Mouse (Mus musculus) hindbrain, embryonic 13.5 days (tissue): ENCODE measurements around the gene Sf3b4. TPM values are rescaled to one million over a fixed set of nuclear protein-coding genes. Genes with fewer than 3 reads are reported as not detected.
"Not testable (repeated sequence)": the region's sequence is repeated elsewhere in the genome, so short reads cannot be mapped to it uniquely, and the experiment has no call there.

Experiments used
- ATAC-seq: fragments of 200-750 bp; cut with Nextera tagmentation; 2 replicates; pipeline ENCODE4 v1.8.0; 2017; ENCODE audit warnings: moderate TSS enrichment; ENCODE audit not compliant: low FRiP score
- H3K27ac ChIP-seq: fragments of 300-500 bp; sonication (generic); 2 replicates; pipeline ENCODE4 v1.5.1; 2015; ENCODE audit warnings: inconsistent platforms, mild to moderate bottlenecking, moderate library complexity
- H3K27me3 ChIP-seq: fragments of 300-500 bp; sonication (generic); 2 replicates; pipeline ENCODE4 v1.6.1; 2015; ENCODE audit warnings: mild to moderate bottlenecking, inconsistent platforms
- H3K36me3 ChIP-seq: fragments of 300-500 bp; sonication (generic); 2 replicates; pipeline ENCODE4 v1.6.1; 2015; ENCODE audit warnings: mild to moderate bottlenecking, inconsistent platforms
- H3K4me1 ChIP-seq: fragments of 300-500 bp; sonication (generic); replicated peaks from 2 replicates; pipeline ENCODE4 v1.6.1; 2015; ENCODE audit warnings: inconsistent platforms
- H3K4me2 ChIP-seq: fragments of 300-500 bp; sonication (generic); 2 replicates; pipeline ENCODE4 v1.6.1; 2015; ENCODE audit warnings: inconsistent platforms, mild to moderate bottlenecking, moderate library complexity
- H3K4me3 ChIP-seq: fragments of 300-500 bp; sonication (generic); 2 replicates; pipeline ENCODE4 v1.5.1; 2015; ENCODE audit warnings: mild to moderate bottlenecking, inconsistent platforms
- H3K9ac ChIP-seq: fragments of 300-500 bp; sonication (generic); 2 replicates; pipeline ENCODE4 v1.6.1; 2015; ENCODE audit warnings: mild to moderate bottlenecking, inconsistent platforms
- H3K9me3 ChIP-seq: fragments of 300-500 bp; sonication (generic); 2 replicates; pipeline ENCODE4 v1.6.1; 2016; ENCODE audit warnings: inconsistent platforms
- WGBS: fragments of 180-500 bp; shearing (Covaris S2); methylation state at CpG from one replicate; pipeline ENCODE4 v1.1.7; 2015; 5-methylcytosine and 5-hydroxymethylcytosine counted together
- polyA plus RNA-seq: library from polyadenylated mRNA; unstranded; fragments of >200 nt; fragmentation: Nextera tagmentation; extraction: Ambion mirVana; gene quantifications from 2 replicates; pipeline ENCODE4 v1.2.1, GENCODE M21; 2015

The Sf3b4 gene
- polyA plus RNA-seq, 1 experiment from 2014 or later: 149 TPM

DNA sequence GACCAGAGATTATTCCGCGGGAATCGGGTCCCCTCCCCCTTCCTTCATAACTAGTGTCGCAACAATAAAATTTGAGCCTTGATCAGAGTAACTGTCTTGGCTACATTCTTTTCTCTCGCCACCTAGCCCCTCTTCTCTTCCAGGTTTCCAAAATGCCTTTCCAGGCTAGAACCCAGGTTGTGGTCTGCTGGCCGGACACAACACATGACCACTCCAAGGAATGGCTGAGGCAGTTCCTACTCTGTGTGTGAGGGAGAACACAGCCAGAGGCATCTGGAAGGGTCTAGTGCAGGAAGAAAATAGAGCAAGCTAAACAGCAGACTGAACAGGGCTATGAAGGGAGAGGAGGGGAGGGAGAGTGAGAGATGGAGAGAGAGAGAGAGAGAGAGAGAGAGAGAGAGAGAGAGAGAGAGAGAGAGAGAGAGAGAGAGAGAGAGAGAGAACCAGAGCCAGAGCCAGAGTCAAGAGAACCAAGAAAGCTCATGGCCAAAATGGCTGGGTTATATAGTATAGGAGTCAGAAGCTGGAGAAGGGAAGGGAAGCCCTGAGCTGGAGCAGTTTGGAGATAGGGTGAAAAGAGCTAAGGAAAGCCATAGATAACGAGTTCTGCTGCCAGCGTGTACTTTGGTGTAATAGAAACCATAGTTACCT lies 26.6 kb downstream of the Sf3b4 start:
- 40% methylated on average over 8 of the region's 8 CpGs for WGBS
- not testable (repeated sequence) for H3K9ac ChIP-seq, H3K4me3 ChIP-seq, ATAC-seq, H3K27me3 ChIP-seq, H3K9me3 ChIP-seq, H3K27ac ChIP-seq
- Histone ChIP-seq H3K36me3 (peaks cover 18% of the 10 kb centered on the region), H3K4me2 (peak overlapping the region; percentile 98; the same call in 1 of the 2 replicates), H3K4me1 (peaks cover 16% of the 10 kb centered on the region)

DNA sequence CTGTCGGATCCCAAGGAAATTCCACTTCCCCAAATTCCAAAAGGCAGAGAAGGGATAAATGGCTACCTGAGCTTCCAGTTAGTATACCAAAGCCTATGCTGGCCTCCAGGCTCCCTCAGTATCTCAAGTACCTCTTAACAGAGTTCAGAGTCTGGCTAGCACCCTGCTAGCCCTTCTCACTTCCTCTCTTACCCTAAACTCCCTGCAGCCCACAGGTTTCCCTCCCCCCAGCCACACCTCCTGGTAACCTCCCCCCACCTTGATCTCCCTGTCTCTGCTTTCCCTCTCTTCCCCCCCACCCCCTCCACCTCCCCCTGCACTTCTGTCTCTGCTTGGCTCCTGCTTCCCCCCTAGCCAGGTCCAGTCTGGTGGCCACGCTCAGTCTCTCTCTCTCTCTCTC lies 27.6 kb downstream of the Sf3b4 start:
- H3K9ac ChIP-seq: no peak overlapping the region
- H3K27ac ChIP-seq: no peak overlapping the region
- 76% methylated on average over 2 of the region's 2 CpGs for WGBS
- H3K4me2 ChIP-seq: no peak overlapping the region
- H3K36me3 ChIP-seq: peaks cover 8% of the 10 kb centered on the region; the same call in 1 of the 2 replicates
- 0 out of 2 replicates have a peak, but pooled peaks cover 4% of the 10 kb centered on the region for H3K27me3 ChIP-seq
- no peak overlapping the region for H3K4me3 ChIP-seq
- H3K9me3 ChIP-seq: no peaks in the 10 kb centered on the region
- peaks cover 16% of the 10 kb centered on the region for H3K4me1 ChIP-seq
- ATAC-seq: no peak

DNA sequence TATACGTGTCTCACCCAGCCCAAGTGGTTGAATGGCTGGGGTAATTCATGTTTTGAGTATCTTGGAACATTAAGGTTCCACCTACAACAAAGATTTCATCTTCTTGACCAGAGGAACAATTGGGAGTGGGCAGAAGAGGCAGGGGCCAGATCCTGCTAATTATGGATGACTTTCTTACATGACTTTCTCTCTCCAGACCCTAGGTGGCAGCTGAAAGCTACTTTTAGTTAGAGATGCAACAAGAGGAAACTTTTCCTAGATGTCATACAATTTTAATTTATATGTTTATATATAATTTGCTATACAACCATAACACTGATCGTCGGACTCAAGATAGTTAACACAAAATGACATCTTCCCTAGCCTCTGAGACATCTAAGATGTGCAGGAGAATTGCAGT lies 35.7 kb downstream of the Sf3b4 start:
- Histone ChIP-seq H3K27ac (no peak overlapping the region), H3K4me3 (no peak overlapping the region), H3K36me3 (no peaks in the 10 kb centered on the region), H3K4me1 (no peaks in the 10 kb centered on the region), H3K9ac (no peak overlapping the region), H3K4me2 (no peak overlapping the region), H3K9me3 (no peaks in the 10 kb centered on the region), H3K27me3 (0 out of 2 replicates have a peak, but pooled peaks cover 1% of the 10 kb centered on the region)
- WGBS: 90% methylated on average over 3 of the region's 3 CpGs
- ATAC-seq: no peak

DNA sequence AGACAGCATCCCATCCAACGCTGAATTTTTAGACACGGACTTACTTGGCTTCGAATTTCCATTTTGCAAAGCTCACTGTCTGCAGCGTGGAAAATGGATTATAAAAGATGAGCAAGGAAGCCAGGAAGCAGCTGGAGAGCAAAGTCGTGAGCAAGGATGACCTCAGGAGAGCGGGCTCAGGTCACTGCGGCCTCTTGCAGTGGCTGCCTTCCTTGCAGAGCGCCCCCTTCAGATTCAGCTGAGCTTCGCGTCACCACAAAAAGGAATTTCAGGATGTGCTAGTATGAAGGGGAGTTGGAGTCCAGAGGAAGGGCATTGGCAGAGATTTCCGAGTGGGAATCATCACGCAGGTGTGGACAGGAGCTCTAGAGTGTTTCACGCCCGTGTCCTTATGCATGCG lies 37.1 kb downstream of the Sf3b4 start:
- Histone ChIP-seq H3K9me3 (no peaks in the 10 kb centered on the region), H3K27ac (no peak overlapping the region), H3K4me1 (no peaks in the 10 kb centered on the region), H3K4me3 (no peak overlapping the region), H3K9ac (no peak overlapping the region), H3K4me2 (no peak overlapping the region), H3K36me3 (no peaks in the 10 kb centered on the region), H3K27me3 (peaks cover 4% of the 10 kb centered on the region; the same call in 1 of the 2 replicates)
- ATAC-seq: no peak
- 21% methylated on average over 15 of the region's 15 CpGs for WGBS

DNA sequence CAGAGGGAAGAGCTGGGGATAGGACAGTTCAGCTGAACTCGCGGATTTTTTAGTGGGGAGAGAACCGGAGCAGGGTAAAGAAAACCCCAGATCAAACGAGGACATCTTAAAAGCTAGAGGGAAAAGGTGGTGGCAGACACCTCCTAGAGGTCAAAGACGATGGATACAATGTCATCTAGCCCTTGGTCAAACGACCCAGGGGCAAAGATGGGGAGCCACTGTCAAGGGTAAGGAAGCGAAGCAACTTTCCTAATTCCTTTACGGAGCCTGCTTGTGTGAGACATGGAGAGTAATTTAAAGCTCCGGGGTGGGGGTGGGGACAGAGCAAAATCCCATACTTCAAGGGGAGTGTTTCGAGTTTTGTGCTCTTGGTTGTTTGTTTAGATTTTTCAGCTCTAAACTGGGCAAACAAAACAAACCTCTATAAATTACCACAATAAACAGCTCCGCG lies 47.1 kb downstream of the Sf3b4 start:
- peak overlapping the region; percentile 98 for H3K27ac ChIP-seq
- H3K36me3 ChIP-seq: no peaks in the 10 kb centered on the region
- peak overlapping the region; percentile 57 for H3K4me3 ChIP-seq
- peak overlapping the region; percentile 86 for H3K4me2 ChIP-seq
- WGBS: 1% methylated on average over 12 of the region's 12 CpGs
- H3K27me3 ChIP-seq: 0 out of 2 replicates have a peak, but pooled peaks cover 7% of the 10 kb centered on the region
- ATAC-seq: peak; percentile 53
- H3K9ac ChIP-seq: peak overlapping the region; percentile 82
- peaks cover 40% of the 10 kb centered on the region for H3K4me1 ChIP-seq
- H3K9me3 ChIP-seq: no peaks in the 10 kb centered on the region

DNA sequence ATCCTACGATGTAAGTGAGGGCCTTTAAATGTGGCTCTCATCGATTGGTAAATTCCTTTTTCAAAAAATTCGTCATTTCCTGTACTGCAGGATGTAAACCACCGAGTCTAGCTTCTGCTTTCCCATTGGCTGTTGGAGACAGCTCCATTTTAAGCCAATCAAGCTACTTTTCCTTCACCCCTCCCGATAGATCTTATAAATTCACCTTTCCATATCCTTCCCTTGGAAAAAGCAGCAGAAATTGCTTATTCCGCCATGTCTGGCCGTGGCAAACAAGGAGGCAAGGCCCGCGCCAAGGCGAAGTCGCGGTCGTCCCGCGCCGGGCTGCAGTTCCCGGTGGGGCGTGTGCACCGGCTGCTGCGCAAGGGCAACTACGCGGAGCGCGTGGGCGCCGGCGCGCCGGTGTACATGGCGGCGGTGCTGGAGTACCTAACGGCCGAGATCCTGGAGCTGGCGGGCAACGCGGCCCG lies 47.6 kb downstream of the Sf3b4 start, which contains the start of the genes Bola1 and Hist2h2ab:
Gene Bola1, minus strand, starts transcription at position 49 of the 470 bp plus-strand sequence.
Gene Hist2h2ab, plus strand, starts transcription at position 205 of the 470 bp plus-strand sequence.
- Histone ChIP-seq H3K9ac (peak within 1 kb of the TSS; percentile 82), H3K27ac (peak within 1 kb of the TSS; percentile 98), H3K9me3 (no peaks in the 10 kb centered on the region), H3K4me3 (peak within 1 kb of the TSS; percentile 57), H3K27me3 (0 out of 2 replicates have a peak, but pooled peaks cover 7% of the 10 kb centered on the region), H3K4me1 (peaks cover 41% of the 10 kb centered on the region), H3K36me3 (no peaks in the 10 kb centered on the region), H3K4me2 (peak within 1 kb of the TSS; percentile 86)
- ATAC-seq: peak; percentile 93
- WGBS: under 1% methylated on average over 37 of the region's 37 CpGs

DNA sequence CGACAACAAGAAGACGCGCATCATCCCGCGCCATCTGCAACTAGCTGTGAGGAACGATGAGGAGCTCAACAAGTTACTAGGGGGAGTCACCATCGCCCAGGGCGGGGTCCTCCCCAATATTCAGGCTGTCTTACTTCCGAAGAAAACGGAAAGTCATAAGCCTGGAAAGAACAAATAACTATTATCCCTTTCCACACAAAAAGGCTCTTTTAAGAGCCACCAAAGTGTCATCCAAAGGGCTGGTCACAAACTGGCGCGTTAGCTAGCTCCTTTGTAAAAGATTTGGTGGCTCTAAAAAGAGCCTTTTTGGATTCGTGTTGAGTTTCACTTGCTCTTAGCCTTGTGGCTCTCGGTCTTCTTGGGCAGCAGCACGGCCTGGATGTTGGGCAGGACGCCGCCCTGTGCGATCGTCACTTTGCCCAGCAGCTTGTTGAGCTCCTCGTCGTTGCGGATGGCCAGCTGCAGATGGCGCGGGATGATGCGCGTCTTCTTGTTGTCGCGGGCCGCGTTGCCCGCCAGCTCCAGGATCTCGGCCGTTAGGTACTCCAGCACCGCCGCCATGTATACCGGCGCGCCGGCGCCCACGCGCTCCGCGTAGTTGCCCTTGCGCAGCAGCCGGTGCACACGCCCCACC lies 48.1 kb downstream of the Sf3b4 start:
- Histone ChIP-seq H3K4me2 (peak overlapping the region; percentile 86), H3K4me1 (peaks cover 41% of the 10 kb centered on the region), H3K4me3 (peak overlapping the region; percentile 57), H3K9ac (peak overlapping the region; percentile 82), H3K27ac (peak overlapping the region; percentile 98)
- H3K9me3 ChIP-seq, H3K27me3 ChIP-seq, H3K36me3 ChIP-seq: not testable (repeated sequence)
- peak; percentile 6; the same call in 1 of the 2 replicates for ATAC-seq
- under 1% methylated on average over 43 of the region's 47 CpGs for WGBS

DNA sequence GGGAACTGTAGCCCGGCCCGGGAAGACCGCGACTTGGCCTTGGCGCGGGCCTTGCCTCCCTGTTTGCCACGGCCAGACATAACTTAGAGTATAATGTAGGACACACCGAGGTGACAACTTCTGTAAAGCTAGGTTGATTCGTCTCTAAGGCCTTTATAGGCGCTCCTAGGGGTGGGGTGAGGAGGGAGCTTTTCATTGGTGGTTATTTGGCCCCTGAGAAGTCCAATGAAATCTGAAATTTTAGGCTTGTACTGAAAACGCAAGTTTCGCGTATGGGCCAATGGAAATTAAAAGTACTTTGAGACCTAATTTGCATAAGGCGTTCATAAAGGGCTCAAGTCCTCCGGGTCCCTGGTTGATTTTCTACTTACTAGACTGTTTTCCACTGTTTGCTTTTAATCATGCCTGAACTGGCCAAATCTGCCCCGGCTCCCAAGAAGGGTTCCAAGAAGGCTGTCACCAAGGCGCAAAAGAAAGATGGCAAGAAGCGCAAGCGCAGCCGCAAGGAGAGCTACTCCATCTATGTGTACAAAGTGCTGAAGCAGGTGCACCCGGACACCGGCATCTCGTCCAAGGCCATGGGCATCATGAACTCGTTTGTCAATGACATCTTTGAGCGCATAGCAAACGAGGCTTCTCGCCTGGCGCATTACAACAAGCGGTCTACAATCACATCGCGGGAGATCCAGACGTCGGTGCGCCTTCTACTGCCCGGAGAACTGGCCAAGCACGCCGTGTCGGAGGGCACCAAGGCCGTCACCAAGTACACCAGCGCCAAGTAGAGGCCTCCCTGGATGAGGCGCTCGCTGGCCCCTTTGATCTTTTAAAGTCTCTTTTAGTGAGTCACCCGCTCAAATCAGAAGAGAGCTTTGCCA lies 48.9 kb downstream of the Sf3b4 start, which contains the start of the genes Hist2h2ac and Hist2h2be:
Gene Hist2h2ac, minus strand, starts transcription at position 116 of the 875 bp plus-strand sequence.
Gene Hist2h2be, plus strand, starts transcription at position 355 of the 875 bp plus-strand sequence.
- Histone ChIP-seq H3K27ac (peak within 1 kb of the TSS; percentile 98), H3K9me3 (no peaks in the 10 kb centered on the region), H3K4me2 (peak within 1 kb of the TSS; percentile 86), H3K27me3 (0 out of 2 replicates have a peak, but pooled peaks cover 3% of the 10 kb centered on the region), H3K9ac (peak within 1 kb of the TSS; percentile 82), H3K36me3 (no peaks in the 10 kb centered on the region), H3K4me3 (peak within 1 kb of the TSS; percentile 57), H3K4me1 (peaks cover 45% of the 10 kb centered on the region)
- ATAC-seq: peak; percentile 79
- under 1% methylated on average over 43 of the region's 43 CpGs for WGBS

DNA sequence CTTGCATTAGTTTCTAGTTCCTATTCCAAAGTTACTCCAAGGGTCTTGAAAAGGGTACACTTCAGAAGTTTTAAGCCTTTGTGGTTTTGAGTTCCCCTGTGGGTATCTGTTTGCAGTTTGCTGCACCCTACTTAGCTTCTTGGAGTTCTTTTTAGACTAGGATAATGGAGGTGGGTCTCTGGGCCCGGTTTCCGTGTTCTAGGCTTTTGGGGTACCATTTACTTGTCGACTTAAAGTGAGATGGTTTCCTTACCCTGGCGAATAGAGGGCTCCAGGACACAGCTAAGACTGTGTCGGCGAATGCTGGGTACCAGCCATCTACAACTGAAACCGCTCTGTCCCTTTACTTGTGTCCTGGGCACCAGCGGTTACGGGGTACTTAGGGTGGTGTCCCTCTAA lies 49.5 kb downstream of the Sf3b4 start:
- Histone ChIP-seq H3K27ac (peak overlapping the region; percentile 98), H3K36me3 (no peaks in the 10 kb centered on the region), H3K4me3 (peak overlapping the region; percentile 57), H3K4me1 (peaks cover 45% of the 10 kb centered on the region), H3K9me3 (no peaks in the 10 kb centered on the region), H3K4me2 (peak overlapping the region; percentile 86), H3K27me3 (no peaks in the 10 kb centered on the region), H3K9ac (peak overlapping the region; percentile 82)
- ATAC-seq: no peak
- WGBS: 18% methylated on average over 9 of the region's 9 CpGs

DNA sequence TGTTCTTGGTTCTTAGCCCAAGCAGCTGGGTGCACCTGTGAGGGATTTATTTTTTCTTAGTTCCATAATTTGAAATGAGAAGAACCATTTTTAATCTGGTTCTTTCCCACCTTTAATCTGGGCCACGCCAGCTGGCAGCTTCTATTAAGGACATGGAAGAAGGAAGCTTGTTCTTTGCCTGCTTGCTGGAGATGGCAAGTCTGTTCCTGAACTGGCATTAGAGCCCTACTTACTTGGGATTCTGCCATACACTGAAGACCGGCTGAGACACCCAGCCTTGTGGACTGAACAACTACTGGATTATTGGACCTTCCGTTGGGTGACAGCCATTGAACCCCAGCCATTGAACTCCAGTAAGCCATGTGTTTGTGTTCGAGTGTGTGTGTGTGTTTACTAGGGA lies 50.6 kb downstream of the Sf3b4 start:
- no peak overlapping the region for H3K4me3 ChIP-seq
- no peaks in the 10 kb centered on the region for H3K9me3 ChIP-seq
- H3K27ac ChIP-seq: no peak overlapping the region
- H3K36me3 ChIP-seq: no peaks in the 10 kb centered on the region
- no peak for ATAC-seq
- no peaks in the 10 kb centered on the region for H3K27me3 ChIP-seq
- no peak overlapping the region for H3K9ac ChIP-seq
- H3K4me1 ChIP-seq: peaks cover 45% of the 10 kb centered on the region
- WGBS: 95% methylated on average over 4 of the region's 4 CpGs
- H3K4me2 ChIP-seq: peak overlapping the region; percentile 86; the same call in 1 of the 2 replicates

DNA sequence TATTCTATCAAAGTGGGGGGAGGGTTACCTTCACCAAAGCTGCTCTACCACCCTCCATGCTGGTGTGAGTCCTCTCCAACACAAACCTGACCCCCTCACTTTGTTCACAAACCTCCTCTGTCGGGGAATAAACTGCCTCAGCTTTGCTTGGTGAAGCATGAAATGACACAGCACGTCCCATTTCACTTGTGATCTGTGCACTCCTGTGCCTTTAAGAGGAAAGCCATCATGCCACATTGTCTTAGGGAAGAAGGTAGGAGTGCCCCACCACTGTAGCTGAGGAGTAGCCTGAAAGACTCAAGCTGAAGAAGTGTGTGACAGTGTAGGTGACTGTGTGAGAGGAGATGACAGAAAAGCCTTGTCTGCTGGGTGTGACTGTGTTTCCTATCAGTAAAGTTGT lies 53.3 kb downstream of the Sf3b4 start:
- Histone ChIP-seq H3K27ac (no peak overlapping the region), H3K9ac (peak overlapping the region; percentile 2; the same call in 1 of the 2 replicates), H3K9me3 (no peaks in the 10 kb centered on the region), H3K36me3 (no peaks in the 10 kb centered on the region), H3K4me1 (peaks cover 36% of the 10 kb centered on the region), H3K27me3 (no peaks in the 10 kb centered on the region), H3K4me3 (no peak overlapping the region), H3K4me2 (no peak overlapping the region)
- no peak for ATAC-seq
- WGBS: 19% methylated on average over 2 of the region's 2 CpGs
